Mouse (Mus musculus): ENCODE results near the gene Rpl23.
A peak's percentile ranks its signal among the peaks of the same experiment; 100 is the strongest.
"Not testable (repeated sequence)": the region's sequence is repeated elsewhere in the genome, so short reads cannot be mapped to it uniquely, and the experiment has no call there.

The Rpl23 gene

GRCm38 (mm10) chr11:97798782-97799145 lies 16.5 kb upstream of the Rpl23 start, which contains the start of gene Lasp1:
Gene Lasp1 (plus strand): TSS chr11:97799000.
- peak; percentile 85 for DNase-seq

GRCm38 (mm10) chr11:97798083-97798435 lies 15.8 kb upstream of the Rpl23 start:
- no peak for DNase-seq

GRCm38 (mm10) chr11:97797369-97798082 lies 15.3 kb upstream of the Rpl23 start:
- DNase-seq = no peak

DNA sequence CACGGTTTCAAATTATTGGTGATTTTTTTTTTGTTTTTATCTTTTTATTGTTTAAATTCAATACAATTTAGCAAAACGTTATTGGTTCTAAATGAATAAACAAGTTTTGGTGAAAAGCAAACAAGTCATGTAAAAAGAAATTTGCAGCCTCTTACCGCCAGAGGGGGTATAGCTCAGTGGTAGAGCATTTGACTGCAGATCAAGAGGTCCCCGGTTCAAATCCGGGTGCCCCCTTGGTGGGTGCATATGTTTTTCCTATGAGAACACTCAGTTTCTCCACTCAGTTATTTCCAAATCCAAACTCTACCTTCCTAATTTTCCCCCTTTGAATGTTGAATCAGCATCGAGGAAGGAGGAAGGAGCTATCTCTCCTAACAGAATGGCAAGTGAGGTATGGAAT lies 14.7 kb upstream of the Rpl23 start:
- peak; percentile 70 for DNase-seq

GRCm38 (mm10) chr11:97793165-97793564 lies 10.9 kb upstream of the Rpl23 start:
- DNase-seq = no peak

- DNase-seq = not testable (repeated sequence)
Measured at GRCm38 (mm10) chr11:97790778-97791438, 8.7 kb upstream of the Rpl23 start.

DNA sequence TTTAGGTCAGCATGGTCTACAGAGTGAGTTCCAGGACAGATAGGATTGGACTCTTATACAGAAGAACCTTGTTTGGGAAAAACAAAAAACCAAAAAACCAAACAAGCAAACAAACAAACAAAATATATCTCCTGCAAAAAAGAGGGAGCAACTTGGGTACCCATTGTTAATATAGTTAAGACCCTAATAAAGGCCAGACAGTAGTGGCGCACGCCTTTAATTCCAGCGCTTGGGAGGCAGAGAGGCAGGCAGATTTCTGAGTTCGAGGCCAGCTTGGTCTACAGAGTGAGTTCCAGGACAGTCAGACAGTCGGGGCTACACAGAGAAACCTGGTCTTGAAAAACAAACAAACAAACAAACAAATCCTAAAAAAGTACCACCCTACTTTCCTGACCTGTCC lies 7.5 kb upstream of the Rpl23 start:
- DNase-seq = no peak

GRCm38 (mm10) chr11:97787961-97788360 lies 5.7 kb upstream of the Rpl23 start:
- DNase-seq = no peak

- no peak for DNase-seq
Measured at GRCm38 (mm10) chr11:97782564-97782895, 293 bp upstream of the Rpl23 start.

- no peak for DNase-seq
Measured at GRCm38 (mm10) chr11:97781478-97781831, 782 bp downstream of the Rpl23 start.

DNA sequence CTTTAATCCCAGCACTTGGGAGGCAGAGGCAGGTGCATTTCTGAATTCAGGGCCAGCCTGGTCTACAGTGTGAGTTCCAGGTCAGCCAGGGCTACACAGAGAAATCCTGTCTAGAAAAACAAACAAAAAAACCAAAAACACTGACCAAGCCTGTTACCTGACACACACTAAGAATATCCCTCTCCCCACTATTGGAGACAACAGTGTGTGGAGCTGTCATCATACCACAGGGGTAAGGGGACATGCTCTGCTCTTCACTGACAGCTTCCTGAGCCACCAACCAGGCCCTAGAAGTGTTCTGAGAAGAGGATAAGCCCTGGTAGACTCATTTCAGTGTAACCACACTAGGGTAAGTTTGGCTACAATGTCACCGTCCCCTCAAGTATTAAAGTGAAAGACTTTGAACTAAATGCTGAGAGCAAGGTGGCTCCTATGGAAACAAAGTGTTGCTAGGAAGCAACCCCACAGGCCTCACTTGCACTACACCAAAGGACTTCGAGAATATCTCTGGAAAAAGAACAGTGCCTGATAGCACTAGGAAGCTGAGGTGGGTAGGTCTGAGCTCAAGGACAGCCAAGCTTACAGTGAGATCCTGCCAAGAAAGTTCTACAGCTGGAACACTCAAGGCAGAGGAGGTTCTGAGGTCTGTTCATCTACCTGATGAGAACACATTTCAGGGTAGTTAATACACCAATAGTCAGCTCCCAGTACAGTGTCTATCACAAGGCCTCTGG lies 2.1 kb downstream of the Rpl23 start:
- no peak for DNase-seq

DNA sequence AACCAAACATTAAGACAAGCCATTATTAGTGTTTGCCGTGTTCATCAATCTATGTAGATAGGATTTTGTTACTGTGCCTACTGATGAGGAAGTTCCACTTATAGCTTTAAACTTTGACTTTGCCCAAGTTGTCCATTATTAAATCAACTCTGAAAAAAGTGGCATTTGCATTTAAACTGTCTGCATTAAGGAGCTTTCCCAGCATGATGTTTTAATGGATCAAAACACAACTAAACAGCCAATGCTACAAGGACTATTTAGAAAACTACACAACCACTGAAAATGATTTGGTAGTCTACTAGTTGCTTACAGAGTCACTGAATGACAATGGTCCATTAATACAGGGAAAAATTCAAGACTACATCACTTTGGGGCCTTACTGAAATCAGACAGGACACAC lies 3.3 kb downstream of the Rpl23 start:
- DNase-seq = no peak

DNA sequence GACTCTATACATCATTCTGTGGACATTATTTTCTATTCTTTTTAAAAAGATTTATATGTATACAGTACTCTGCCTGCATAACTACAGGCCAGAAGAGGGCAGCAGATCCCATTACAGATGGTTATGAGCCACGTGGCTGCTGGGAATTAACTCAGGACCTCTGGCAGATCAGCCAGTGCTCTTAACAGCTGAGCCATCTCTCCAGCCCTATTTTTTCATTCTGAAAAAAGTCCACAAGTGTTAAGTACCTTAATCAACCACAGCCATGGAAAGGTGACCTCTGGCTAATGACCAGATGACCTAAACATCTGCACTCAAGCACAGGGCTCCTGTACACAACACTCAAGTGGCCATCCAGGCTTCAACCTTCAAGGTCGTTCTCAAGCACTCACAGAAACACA lies 5.1 kb downstream of the Rpl23 start:
- DNase-seq = no peak

DNA sequence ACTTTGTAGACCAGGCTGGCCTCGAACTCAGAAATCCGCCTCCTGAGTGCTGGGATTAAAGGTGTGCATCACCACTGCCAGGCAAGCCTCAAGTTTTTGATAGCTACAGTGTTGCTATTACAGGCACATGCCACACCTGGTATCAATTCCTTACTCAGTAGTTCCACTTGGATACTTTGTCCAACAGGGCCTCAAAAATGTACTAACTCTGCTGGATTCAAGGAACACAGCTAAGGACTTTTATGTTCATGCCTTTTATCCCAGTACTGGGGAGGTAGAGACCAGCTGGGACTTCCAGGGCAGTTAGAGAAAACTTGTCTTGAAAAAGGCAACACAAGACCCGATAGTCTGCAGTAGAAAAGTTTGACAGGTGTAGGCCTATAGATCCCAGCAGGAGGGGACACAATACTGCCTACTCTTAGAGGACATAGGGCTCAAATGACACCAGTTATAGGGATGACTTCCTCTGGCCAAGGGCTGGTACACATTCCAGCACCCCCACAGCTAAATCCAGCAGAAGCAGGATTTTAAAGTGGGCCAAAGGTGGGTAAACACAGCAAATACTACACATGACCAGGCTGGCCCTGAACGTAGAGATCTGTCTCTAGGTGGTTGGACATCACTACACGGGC lies 5.6 kb downstream of the Rpl23 start:
- DNase-seq = no peak

GRCm38 (mm10) chr11:97775808-97776496 lies 6.3 kb downstream of the Rpl23 start, which contains the start of gene 1700001P01Rik:
Gene 1700001P01Rik (minus strand): TSS chr11:97775918.
- no peak for DNase-seq

- no peak for DNase-seq
Measured at GRCm38 (mm10) chr11:97775186-97775585, 7.1 kb downstream of the Rpl23 start.

DNA sequence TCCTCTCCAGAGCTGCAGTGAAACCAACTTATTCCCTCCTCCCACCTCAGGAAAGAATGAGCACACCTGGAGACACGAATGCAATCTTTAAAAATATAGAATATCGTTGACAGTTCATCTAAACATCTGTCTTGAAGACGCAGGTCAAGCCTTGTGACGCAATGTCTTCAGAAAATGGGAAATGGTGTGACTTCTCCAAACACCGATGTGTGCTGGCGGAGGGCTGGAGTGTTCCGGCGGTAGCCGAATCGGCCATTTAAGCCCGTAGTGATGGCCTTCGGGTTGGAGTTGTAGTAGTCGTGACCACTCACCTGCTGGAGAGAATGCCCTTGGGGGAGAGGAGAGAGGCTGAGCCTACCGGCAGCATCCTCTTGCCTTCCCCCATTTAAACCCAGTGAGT lies 10.8 kb downstream of the Rpl23 start:
- no peak for DNase-seq

DNA sequence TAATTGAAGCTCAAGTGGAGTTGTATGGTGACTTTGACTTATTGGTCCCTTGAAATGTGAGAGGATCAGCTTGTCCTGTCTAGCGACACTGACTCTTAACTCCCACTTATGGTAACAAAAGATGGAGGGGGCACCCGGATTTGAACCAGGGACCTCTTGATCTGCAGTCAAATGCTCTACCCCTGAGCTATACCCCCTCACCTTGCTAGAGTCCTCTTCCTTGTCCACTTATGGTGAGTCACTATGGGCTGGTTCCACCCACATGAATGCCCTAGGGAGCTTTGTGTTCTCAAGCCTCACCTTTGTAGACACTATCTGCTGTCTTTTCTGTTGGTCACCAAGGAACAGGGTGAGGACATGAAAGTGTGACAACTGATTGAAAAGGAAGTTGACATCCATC lies 12.5 kb downstream of the Rpl23 start:
- DNase-seq = no peak

DNA sequence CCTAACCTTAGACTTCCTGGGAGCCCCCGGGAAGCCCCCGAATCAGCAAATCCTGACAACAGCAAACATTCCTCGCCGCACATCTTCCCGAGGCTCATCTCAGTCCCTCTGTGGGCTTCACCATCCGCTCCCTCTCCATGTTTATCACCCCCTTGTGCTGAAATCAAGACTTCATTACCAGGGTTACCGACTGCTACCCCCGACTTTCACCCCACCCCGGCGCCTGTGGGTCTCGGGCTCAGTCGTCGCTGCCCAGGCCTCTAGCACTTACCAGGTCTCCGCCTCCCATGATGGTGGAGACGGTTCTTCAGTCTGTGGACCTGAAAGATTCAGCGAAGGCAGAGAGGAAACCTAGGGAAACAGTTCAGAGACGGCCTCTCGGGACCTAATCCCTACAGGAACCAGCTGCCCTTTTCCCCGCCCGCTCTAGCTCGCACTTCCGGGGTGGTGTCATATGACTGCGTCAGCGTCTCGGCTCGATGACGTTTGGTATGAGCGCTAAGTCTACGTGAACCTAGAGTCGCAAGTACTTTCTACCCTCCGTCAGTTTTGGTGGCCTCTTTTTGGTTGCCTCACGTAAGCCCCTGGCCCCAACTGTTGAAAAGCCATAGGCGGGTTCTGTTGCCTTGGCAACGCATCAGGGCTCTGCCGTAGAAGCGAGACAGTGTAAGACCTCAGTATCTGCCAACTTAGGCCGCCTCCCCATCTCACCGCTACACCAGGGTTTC lies 15.9 kb downstream of the Rpl23 start, which contains the start of gene Cwc25:
Gene Cwc25 (minus strand): TSS at position 403 of the 728 bp plus-strand sequence.
- peak; percentile 95 for DNase-seq

GRCm38 (mm10) chr11:97761638-97762037 lies 20.6 kb downstream of the Rpl23 start:
- DNase-seq = no peak

- no peak for DNase-seq
Measured at GRCm38 (mm10) chr11:97758942-97759341, 23.3 kb downstream of the Rpl23 start.

- no peak for DNase-seq
Measured at GRCm38 (mm10) chr11:97758125-97758524, 24.1 kb downstream of the Rpl23 start.

Data from right cerebral cortex, postnatal 25 days (tissue).